Mouse (Mus musculus): Measurements from ENCODE around the gene Cdh24.

DNA sequence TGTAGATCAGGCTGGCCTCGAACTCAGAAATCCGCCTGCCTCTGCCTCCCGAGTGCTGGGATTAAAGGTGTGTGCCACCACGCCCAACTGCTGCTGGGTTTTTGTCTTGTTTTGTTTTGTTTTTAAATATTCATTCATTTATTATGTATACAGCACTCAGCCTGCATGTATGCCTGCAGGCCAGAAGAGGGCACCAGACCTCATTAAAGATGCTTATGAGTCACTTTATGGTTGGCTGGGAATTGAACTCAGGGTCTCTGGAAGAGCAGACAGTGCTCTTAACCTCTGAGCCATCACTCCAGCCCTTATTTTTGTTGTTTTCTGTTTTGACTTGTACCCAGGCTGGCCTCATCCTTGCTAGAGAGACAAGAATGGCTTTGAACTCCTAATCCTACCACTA is 31.2 kb downstream of the Cdh24 start:
- TF ChIP-seq CTCF (IDR thresholded peaks at IDR 0.05; ENCODE audit: low read depth, low read length) (peak; percentile 31), EP300 (IDR thresholded peaks at IDR 0.05; ENCODE audit: insufficient read depth, low read depth, low read length) (no peak), POLR2A (IDR thresholded peaks at IDR 0.05; ENCODE audit: insufficient read depth, low read length) (no peak)

Data from ES-Bruce4 (cell line).